Mouse (Mus musculus): ENCODE results near the gene Inpp5f. TPM values are rescaled to one million over a fixed set of nuclear protein-coding genes. Genes with fewer than 3 reads are reported as not detected.

Inpp5f gene
- polyA plus RNA-seq, 1 experiment from 2014 or later, result 97.4 TPM

- H3K4me1 ChIP-seq (replicated peaks; ENCODE audit: control insufficient read depth, insufficient read depth, low read length), result peaks cover 5% of the 10 kb centered on the region
- no peaks in the 10 kb centered on the region for H3K36me3 ChIP-seq (ENCODE audit: control insufficient read depth, insufficient read depth, low read length)
- DNase-seq (ENCODE audit: low spot score) (no peak), ATAC-seq (replicated peaks; ENCODE audit: low FRiP score) (no peak)
- no peak overlapping the region for H3K4me2 ChIP-seq (ENCODE audit: low read depth, low read length, severe bottlenecking)
- H3K9ac ChIP-seq (ENCODE audit: low read length), result no peak overlapping the region
- H3K27me3 ChIP-seq (ENCODE audit: control insufficient read depth, insufficient read depth, low read length), result no peaks in the 10 kb centered on the region
- H3K9me3 ChIP-seq (ENCODE audit: control insufficient read depth, low read length), result no peaks in the 10 kb centered on the region
- WGBS, result 89% methylated on average over 2 of the region's 2 CpGs
- no peak overlapping the region for H3K4me3 ChIP-seq (ENCODE audit: low read depth, low read length)
- H3K27ac ChIP-seq (ENCODE audit: low read depth, low read length), result no peak overlapping the region
Observed at GRCm38 (mm10) chr7:128625382-128625781, 14.3 kb downstream of the Inpp5f start.

- no peak overlapping the region for H3K9ac ChIP-seq (ENCODE audit: low read length)
- H3K36me3 ChIP-seq (ENCODE audit: control insufficient read depth, insufficient read depth, low read length), result no peaks in the 10 kb centered on the region
- H3K9me3 ChIP-seq (ENCODE audit: control insufficient read depth, low read length), result no peaks in the 10 kb centered on the region
- ATAC-seq (replicated peaks; ENCODE audit: low FRiP score), result no peak
- H3K4me3 ChIP-seq (ENCODE audit: low read depth, low read length), result no peak overlapping the region
- no peak for DNase-seq (ENCODE audit: low spot score)
- H3K27me3 ChIP-seq (ENCODE audit: control insufficient read depth, insufficient read depth, low read length), result no peaks in the 10 kb centered on the region
- no peak overlapping the region for H3K27ac ChIP-seq (ENCODE audit: low read depth, low read length)
- WGBS, result 79% methylated on average over 5 of the region's 5 CpGs
- H3K4me1 ChIP-seq (replicated peaks; ENCODE audit: control insufficient read depth, insufficient read depth, low read length), result peaks cover 5% of the 10 kb centered on the region
- no peak overlapping the region for H3K4me2 ChIP-seq (ENCODE audit: low read depth, low read length, severe bottlenecking)
Observed at GRCm38 (mm10) chr7:128626601-128627000, 15.5 kb downstream of the Inpp5f start.

- 88% methylated on average over 2 of the region's 2 CpGs for WGBS
- H3K27ac ChIP-seq (ENCODE audit: low read depth, low read length), result no peak overlapping the region
- DNase-seq (ENCODE audit: low spot score), result no peak
Observed at GRCm38 (mm10) chr7:128627251-128627650, 16.1 kb downstream of the Inpp5f start.

GRCm38 (mm10) chr7:128627723-128628122 lies 16.6 kb downstream of the Inpp5f start:
- no peaks in the 10 kb centered on the region for H3K27me3 ChIP-seq (ENCODE audit: control insufficient read depth, insufficient read depth, low read length)
- H3K9ac ChIP-seq (ENCODE audit: low read length), result no peak overlapping the region
- H3K9me3 ChIP-seq (ENCODE audit: control insufficient read depth, low read length), result no peaks in the 10 kb centered on the region
- no peak overlapping the region for H3K27ac ChIP-seq (ENCODE audit: low read depth, low read length)
- DNase-seq (ENCODE audit: low spot score), result no peak
- no peak for ATAC-seq (replicated peaks; ENCODE audit: low FRiP score)
- no peak overlapping the region for H3K4me3 ChIP-seq (ENCODE audit: low read depth, low read length)
- 93% methylated on average over 1 of the region's 1 CpGs for WGBS
- no peaks in the 10 kb centered on the region for H3K36me3 ChIP-seq (ENCODE audit: control insufficient read depth, insufficient read depth, low read length)
- H3K4me1 ChIP-seq (replicated peaks; ENCODE audit: control insufficient read depth, insufficient read depth, low read length), result no peaks in the 10 kb centered on the region
- H3K4me2 ChIP-seq (ENCODE audit: low read depth, low read length, severe bottlenecking), result no peak overlapping the region

More at GRCm38 (mm10) chr7:128627251-128627650, 16.1 kb downstream of the Inpp5f start:
- Histone ChIP-seq H3K4me2 (ENCODE audit: low read depth, low read length, severe bottlenecking) (no peak overlapping the region), H3K27me3 (ENCODE audit: control insufficient read depth, insufficient read depth, low read length) (no peaks in the 10 kb centered on the region), H3K9me3 (ENCODE audit: control insufficient read depth, low read length) (no peaks in the 10 kb centered on the region), H3K4me1 (replicated peaks; ENCODE audit: control insufficient read depth, insufficient read depth, low read length) (peaks cover 2% of the 10 kb centered on the region), H3K36me3 (ENCODE audit: control insufficient read depth, insufficient read depth, low read length) (no peaks in the 10 kb centered on the region), H3K9ac (ENCODE audit: low read length) (no peak overlapping the region), H3K4me3 (ENCODE audit: low read depth, low read length) (no peak overlapping the region)
- ATAC-seq (replicated peaks; ENCODE audit: low FRiP score), result no peak

- Histone ChIP-seq H3K27me3 (ENCODE audit: control insufficient read depth, insufficient read depth, low read length) (no peaks in the 10 kb centered on the region), H3K9ac (ENCODE audit: low read length) (no peak overlapping the region), H3K4me1 (replicated peaks; ENCODE audit: control insufficient read depth, insufficient read depth, low read length) (no peaks in the 10 kb centered on the region), H3K27ac (ENCODE audit: low read depth, low read length) (no peak overlapping the region), H3K9me3 (ENCODE audit: control insufficient read depth, low read length) (no peaks in the 10 kb centered on the region), H3K36me3 (ENCODE audit: control insufficient read depth, insufficient read depth, low read length) (no peaks in the 10 kb centered on the region), H3K4me2 (ENCODE audit: low read depth, low read length, severe bottlenecking) (no peak overlapping the region), H3K4me3 (ENCODE audit: low read depth, low read length) (no peak overlapping the region)
- no peak for DNase-seq (ENCODE audit: low spot score)
- 83% methylated on average over 4 of the region's 4 CpGs for WGBS
- no peak for ATAC-seq (replicated peaks; ENCODE audit: low FRiP score)
Observed at GRCm38 (mm10) chr7:128633156-128633555, 22.0 kb downstream of the Inpp5f start.

GRCm38 (mm10) chr7:128639925-128640485 lies 28.9 kb downstream of the Inpp5f start:
- no peaks in the 10 kb centered on the region for H3K9me3 ChIP-seq (ENCODE audit: control insufficient read depth, low read length)
- H3K9ac ChIP-seq (ENCODE audit: low read length), result no peak overlapping the region
- no peaks in the 10 kb centered on the region for H3K27me3 ChIP-seq (ENCODE audit: control insufficient read depth, insufficient read depth, low read length)
- H3K36me3 ChIP-seq (ENCODE audit: control insufficient read depth, insufficient read depth, low read length), result no peaks in the 10 kb centered on the region
- H3K4me1 ChIP-seq (replicated peaks; ENCODE audit: control insufficient read depth, insufficient read depth, low read length), result no peaks in the 10 kb centered on the region
- DNase-seq (ENCODE audit: low spot score) (no peak), ATAC-seq (replicated peaks; ENCODE audit: low FRiP score) (no peak)
- no peak overlapping the region for H3K4me3 ChIP-seq (ENCODE audit: low read depth, low read length)
- H3K27ac ChIP-seq (ENCODE audit: low read depth, low read length), result no peak overlapping the region
- 66% methylated on average over 5 of the region's 5 CpGs for WGBS
- H3K4me2 ChIP-seq (ENCODE audit: low read depth, low read length, severe bottlenecking), result no peak overlapping the region

GRCm38 (mm10) chr7:128641571-128641970 lies 30.4 kb downstream of the Inpp5f start:
- Histone ChIP-seq H3K4me2 (ENCODE audit: low read depth, low read length, severe bottlenecking) (no peak overlapping the region), H3K4me3 (ENCODE audit: low read depth, low read length) (no peak overlapping the region), H3K9me3 (ENCODE audit: control insufficient read depth, low read length) (no peaks in the 10 kb centered on the region), H3K27ac (ENCODE audit: low read depth, low read length) (no peak overlapping the region), H3K27me3 (ENCODE audit: control insufficient read depth, insufficient read depth, low read length) (no peaks in the 10 kb centered on the region), H3K36me3 (ENCODE audit: control insufficient read depth, insufficient read depth, low read length) (no peaks in the 10 kb centered on the region), H3K9ac (ENCODE audit: low read length) (no peak overlapping the region), H3K4me1 (replicated peaks; ENCODE audit: control insufficient read depth, insufficient read depth, low read length) (no peaks in the 10 kb centered on the region)
- no peak for ATAC-seq (replicated peaks; ENCODE audit: low FRiP score)
- DNase-seq (ENCODE audit: low spot score), result no peak
- WGBS, result 93% methylated on average over 7 of the region's 7 CpGs

- Histone ChIP-seq H3K4me3 (ENCODE audit: low read depth, low read length) (no peak overlapping the region), H3K27me3 (ENCODE audit: control insufficient read depth, insufficient read depth, low read length) (no peaks in the 10 kb centered on the region), H3K27ac (ENCODE audit: low read depth, low read length) (no peak overlapping the region), H3K9me3 (ENCODE audit: control insufficient read depth, low read length) (no peaks in the 10 kb centered on the region), H3K36me3 (ENCODE audit: control insufficient read depth, insufficient read depth, low read length) (no peaks in the 10 kb centered on the region), H3K4me2 (ENCODE audit: low read depth, low read length, severe bottlenecking) (no peak overlapping the region), H3K9ac (ENCODE audit: low read length) (no peak overlapping the region), H3K4me1 (replicated peaks; ENCODE audit: control insufficient read depth, insufficient read depth, low read length) (no peaks in the 10 kb centered on the region)
- DNase-seq (ENCODE audit: low spot score) (no peak), ATAC-seq (replicated peaks; ENCODE audit: low FRiP score) (no peak)
- 76% methylated on average over 5 of the region's 5 CpGs for WGBS
Observed at GRCm38 (mm10) chr7:128642386-128642785, 31.3 kb downstream of the Inpp5f start.

DNA sequence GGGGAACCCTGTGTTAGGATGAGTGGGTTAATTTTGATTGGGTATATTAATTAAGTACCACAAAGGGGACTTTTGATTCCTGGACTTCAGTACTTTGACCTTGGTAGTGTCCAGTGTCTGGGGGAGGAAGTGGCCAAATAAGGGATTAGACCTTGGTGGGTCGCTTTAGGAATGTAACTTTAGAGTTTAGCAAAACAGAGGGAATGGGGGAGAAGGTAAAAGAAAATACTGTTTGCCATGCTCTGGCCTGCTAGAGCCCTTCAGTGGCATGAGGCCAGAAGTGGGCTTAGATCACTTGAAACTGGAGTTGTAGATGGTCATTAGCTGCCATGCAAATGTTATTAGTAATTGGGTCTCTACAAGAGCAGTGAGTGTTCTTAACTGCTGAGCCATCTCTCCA lies 45.8 kb downstream of the Inpp5f start:
- no peak for DNase-seq (ENCODE audit: low spot score)
- H3K27ac ChIP-seq (ENCODE audit: low read depth, low read length), result no peak overlapping the region
- no peaks in the 10 kb centered on the region for H3K27me3 ChIP-seq (ENCODE audit: control insufficient read depth, insufficient read depth, low read length)
- H3K9ac ChIP-seq (ENCODE audit: low read length), result no peak overlapping the region
- no peaks in the 10 kb centered on the region for H3K9me3 ChIP-seq (ENCODE audit: control insufficient read depth, low read length)
- no peaks in the 10 kb centered on the region for H3K36me3 ChIP-seq (ENCODE audit: control insufficient read depth, insufficient read depth, low read length)
- WGBS, result 95% methylated on average over 1 of the region's 1 CpGs
- ATAC-seq (replicated peaks; ENCODE audit: low FRiP score), result no peak
- no peaks in the 10 kb centered on the region; the same call in 1 of the 2 replicates for H3K4me1 ChIP-seq (replicated peaks; ENCODE audit: control insufficient read depth, insufficient read depth, low read length)
- no peak overlapping the region for H3K4me2 ChIP-seq (ENCODE audit: low read depth, low read length, severe bottlenecking)
- H3K4me3 ChIP-seq (ENCODE audit: low read depth, low read length), result no peak overlapping the region
